Mouse (Mus musculus) CD8-positive naive resting alpha-beta T cell, adult 2 months (primary cell): ENCODE measurements around the gene Tyw1.

Experiments
- DNase-seq, 2 experiments: peaks; one replicate each; pipeline ENCODE4 v3.0.0; 2022; ENCODE audit warnings: low read depth in 2 of 2, low spot score in 2 of 2

Gene Tyw1

DNA sequence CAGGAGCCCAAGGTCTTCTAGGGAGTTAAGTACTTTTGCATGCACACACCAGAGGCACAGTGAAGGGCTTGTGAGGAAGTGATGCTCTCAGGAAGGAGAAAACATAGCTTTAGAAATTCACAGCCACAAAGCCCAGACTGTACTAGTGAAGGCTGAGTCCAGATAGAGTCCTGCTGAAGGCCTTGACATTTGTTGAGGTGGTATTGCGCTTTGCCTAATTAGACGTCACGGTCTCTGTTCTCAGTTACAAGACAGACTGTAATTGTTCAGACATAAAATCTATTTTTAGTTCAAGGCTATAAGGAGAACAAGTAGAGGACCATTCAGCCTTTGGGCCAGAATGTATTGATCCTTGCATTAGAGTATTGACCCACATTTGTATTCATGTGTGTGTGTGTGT, 58.1 kb downstream of the Tyw1 start:
- no peak for DNase-seq

DNA sequence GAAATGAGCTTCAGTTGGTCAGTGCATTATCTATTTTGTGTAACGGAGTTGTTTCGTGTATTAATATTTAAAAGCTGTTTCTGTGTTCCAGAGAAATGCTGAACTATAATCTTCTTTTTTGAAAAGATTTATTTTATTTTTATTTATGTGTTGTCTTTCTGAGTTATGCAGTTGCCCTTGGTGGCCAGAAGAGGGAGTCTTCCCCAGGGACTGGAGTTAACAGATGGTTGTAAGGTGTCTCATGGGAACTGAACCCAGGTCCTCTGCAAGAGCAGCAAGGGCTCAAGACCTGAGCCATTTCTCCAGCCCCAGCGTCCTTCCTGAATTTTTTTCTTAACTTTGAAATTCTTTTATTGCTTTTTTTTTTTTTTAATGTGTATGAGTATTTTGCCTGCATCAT, 59.5 kb downstream of the Tyw1 start:
- DNase-seq: no peak

DNA sequence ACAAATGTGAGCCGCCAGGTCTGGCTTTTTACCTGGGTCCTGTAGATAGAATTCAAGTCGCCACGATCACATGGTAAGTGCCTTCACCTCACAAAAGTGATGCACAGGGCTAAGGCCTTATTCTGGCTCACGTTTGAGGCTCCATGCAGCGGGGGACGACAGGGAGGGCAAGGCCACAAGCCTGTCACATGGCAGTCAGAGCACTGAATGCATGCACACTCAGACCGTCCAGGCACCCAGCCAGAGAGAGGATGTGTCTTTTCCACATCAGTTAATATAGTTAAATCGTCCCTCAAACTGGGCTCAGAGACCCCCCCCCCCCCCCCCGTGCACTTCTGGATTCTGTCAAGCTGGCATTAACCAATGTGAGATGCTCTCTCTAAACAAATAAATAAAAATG, 60.9 kb downstream of the Tyw1 start:
- DNase-seq: no peak

DNA sequence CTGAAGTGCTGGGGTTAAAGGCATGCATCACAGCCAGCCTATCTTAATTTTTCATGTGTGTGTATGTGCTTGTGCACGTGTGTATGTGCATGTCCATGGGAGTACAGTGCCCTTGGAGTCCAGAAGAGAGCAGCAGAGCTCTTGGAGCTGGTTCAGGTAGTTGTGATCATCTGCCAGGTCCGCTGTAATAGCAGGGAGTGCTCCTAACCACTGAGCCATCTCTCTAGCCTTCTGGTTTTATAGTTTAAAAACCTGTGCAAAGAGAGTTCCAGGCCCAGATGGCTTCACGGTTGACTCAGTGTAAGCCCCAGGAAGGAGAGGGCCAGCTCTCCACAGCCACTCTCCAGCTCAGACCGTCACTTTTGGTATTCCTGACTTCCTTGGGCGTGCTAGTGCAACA, 64.4 kb downstream of the Tyw1 start:
- no peak for DNase-seq

DNA sequence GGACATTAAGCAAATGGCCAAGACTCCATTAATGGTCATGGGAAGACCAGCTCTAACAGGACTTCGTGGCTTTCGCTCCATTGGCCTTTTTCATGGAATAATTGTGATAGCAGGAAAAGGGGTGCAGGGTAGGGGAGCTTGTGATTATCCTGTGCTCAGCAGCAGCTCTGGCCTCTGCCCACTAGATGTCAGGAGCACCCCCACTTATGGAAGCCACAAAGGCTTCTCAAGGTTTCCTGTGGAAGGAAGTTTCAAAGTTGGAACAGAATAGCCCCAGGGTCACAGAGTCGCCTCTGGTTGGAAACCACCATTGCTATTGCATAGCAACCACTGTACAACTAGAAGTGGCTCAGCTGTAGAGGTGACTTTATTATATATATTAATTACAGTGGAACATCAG, 65.1 kb downstream of the Tyw1 start:
- no peak for DNase-seq

DNA sequence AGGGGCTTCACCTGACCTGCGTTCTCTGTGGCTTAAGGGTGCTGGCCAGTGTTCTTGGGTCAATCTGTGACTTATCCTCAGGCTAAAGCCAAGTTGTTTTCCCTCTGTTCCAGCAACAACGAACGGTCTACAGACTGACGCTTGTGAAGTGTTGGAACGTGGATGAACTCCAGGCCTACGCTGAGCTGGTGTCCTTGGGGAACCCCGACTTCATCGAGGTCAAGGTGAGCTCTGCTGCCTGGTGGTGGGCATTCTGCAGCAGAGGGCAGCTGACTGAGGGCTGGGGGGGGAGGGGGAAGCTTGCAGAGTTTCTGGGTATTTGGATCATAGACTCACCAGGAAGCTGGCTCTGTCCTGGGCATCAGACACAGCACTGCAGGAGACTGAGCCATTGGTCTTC, 70.1 kb downstream of the Tyw1 start:
- no peak for DNase-seq

DNA sequence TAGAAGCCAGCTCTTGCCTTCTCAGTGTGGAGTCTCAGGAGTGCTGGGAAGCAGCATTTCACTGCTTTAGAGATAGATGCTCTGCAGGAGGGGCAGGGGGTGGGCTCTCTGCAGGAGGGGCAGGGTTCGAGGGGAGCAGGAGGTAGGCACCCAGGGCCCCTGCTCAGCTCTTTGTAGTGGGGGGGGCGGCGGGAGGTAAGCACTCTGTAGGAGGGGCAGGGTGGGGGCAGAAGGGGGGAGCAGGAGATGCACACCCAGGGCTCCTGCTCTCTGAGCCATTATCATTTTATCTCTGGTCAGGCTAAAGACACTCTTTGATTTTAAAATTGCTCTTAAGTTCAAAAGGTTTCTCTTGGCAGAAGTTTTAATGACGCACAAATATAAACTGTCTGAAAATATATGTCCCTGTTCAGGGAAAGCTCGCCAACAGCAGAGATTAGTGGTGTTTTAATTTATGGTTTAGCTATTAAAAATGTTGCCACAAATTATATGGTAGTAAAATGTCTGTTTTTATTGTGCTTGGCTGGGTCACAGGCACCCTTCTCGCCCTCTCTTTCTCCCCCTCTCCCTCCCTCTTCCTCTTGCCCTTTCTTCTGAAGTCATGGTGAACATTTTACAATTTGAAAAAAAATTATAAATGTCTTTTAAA, 72.3 kb downstream of the Tyw1 start:
- no peak for DNase-seq

DNA sequence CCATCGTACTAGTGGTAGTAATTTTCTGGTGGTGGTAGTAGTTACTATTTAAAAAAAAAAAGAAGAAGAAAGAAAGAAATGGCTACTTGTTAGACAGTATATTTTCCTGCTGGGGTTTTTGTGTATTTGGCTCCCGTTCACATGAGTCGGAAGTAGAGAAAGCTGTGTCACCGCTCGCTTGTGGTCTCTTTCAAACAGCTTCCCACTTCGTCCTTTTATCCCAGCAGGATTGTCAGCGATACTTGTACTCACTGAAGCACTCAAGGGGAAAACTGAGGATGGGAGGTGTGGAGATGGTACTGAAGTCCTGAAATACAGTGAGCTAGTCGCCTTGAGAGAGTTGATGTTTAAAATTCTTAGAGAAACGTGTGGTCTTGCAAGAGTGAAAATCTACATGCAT, 72.9 kb downstream of the Tyw1 start:
- DNase-seq: no peak

DNA sequence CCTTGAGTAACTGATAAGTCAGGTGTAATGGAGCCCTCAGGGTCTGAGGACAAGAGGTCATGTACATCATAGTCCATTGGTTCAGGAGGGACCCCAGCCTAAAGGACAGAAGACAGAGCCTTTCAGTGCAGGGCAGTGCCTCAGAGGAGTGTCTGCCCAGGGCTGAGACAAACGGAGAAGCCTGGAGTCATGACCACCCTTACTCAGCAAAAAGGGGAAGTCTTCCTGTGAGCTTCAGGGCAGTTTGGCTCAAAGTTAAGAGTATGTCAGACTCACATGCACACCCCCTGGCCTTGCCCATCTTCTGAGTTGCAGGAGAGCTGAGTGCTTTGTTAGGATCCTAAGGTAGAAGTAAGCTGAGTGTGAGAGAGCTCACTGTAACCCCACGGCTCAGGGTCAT, 74.5 kb downstream of the Tyw1 start:
- no peak for DNase-seq

DNA sequence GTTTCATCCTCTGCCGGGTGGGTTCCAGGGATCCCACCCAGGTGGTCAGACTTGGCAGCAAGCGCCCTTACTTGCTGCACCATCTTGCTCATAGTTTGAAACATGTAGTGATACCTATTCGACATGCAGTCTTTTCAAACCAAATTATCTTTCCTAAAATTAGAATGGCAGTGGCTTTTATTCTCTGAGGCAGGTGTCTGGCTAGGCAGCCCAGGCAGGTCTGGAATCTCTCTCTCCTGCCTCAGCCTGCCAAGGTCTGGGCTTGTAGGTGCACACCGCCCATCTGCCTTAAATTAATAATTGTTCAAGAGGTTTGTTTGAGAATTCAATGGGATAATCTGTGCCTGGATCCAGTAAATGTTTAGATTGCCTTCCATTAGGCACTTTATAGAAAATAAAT, 75.4 kb downstream of the Tyw1 start:
- DNase-seq: no peak

DNA sequence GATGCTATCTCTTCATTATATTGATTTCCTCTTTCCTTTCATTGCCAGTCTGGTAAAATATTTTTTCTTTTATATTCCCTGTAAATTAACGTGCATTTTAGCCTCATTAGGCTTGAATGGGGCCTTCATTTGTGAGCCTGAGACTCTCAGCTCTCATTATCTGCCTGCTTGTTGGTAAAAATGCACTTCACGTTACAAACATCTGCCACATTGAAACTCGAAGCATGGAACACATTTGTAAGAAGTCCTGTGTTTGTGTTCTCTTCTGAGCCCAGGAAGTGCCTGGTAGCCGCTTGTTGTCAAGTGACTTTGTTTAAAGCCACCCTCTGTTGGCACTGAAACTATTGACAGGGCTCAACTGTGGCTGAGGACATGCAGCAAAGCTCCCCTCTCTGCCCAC, 75.8 kb downstream of the Tyw1 start:
- DNase-seq: no peak

DNA sequence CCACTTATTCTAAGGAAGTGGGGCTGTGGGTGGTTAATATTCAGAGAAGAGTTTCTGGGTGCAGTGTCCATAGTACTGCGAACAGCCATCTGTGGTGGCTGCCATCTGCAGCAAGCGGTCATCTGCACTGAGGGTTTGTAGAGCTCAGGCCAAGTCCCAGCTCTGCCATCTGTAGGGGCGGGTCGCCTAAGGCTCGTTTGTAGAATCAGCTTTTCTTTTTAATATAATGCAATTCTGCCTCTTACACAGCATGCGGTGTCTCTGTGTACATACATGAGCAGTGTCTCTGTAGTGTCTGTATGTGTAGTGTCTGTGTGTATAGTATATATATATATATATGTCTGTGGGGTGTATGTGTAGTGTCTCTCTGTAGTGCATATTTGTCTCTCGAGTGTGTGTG, 78.1 kb downstream of the Tyw1 start:
- no peak for DNase-seq

DNA sequence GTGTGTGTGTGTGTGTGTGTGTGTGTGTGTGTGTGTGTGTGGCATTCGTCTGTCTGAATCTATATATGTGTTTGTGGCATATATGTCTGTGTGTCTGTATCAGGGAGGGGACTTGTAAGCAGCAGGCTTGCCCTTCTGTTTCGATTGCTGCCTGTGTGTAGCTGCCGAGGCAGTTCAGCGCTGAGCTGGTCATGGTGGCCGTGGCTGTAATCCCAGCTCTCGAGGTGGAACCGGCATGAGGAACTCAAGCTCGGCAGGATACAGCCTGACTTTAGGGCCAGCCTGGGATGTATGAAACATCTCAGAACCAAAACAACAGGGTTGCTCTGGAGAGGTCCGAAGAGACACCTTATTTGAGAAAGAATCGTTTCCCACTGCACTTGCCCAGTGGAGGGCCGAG, 78.6 kb downstream of the Tyw1 start:
- DNase-seq: no peak

DNA sequence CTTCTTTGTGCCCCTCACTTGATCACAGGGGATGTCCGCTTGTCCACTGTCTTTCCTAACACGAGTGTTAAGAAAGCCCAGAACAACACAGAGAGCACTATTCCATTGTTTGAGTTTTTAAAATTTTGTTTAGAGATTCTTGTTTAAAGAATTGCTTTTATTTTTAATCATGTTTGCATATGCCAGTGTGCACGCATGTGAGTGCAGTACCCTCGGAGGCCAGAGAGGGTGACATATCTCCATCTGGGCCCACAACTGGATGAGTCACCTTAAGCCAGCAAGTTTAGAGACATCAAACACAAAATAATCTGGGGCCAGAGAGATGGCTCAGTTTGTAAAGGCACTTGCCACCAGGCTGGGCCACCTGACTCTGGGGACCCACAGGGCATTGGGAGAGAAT, 80.0 kb downstream of the Tyw1 start:
- DNase-seq: no peak

DNA sequence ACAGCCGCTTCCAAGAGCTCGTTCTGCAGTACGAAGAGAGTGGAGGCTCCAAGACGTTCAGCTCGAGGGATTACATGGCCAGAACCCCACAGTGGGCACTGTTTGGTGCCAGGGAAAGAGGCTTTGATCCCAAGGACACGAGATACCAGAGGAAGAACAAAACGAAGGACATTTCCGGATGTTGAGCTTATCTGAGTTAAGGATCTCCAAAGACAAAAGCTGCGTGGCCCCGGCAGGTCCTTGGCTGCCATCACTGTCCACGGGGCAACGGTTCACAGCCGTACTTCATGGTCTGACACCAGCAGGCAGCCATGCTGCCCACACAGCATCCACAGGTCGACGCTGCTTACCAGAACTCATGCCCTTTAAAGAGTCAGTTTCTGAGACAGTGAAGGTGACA, 85.2 kb downstream of the Tyw1 start:
- no peak for DNase-seq

DNA sequence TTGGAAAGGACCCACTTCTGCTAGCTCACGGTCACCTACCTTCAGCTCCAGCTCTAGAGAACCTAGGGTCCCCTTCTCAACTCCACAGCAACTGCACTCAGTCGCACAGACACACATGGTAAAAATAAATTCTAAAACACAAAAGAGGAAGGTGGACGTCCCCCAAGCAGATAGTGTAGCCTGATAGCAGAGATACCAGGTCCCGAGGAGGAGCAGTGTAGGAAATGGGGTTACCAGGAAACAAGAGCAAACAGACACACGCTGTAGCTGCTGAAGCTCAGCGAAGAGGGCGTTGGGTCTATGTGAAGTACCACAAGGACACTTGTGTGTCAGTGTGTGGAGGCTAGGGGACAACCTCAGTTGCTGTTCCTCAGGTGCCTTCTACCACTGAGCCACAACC, 89.6 kb downstream of the Tyw1 start:
- DNase-seq: no peak

DNA sequence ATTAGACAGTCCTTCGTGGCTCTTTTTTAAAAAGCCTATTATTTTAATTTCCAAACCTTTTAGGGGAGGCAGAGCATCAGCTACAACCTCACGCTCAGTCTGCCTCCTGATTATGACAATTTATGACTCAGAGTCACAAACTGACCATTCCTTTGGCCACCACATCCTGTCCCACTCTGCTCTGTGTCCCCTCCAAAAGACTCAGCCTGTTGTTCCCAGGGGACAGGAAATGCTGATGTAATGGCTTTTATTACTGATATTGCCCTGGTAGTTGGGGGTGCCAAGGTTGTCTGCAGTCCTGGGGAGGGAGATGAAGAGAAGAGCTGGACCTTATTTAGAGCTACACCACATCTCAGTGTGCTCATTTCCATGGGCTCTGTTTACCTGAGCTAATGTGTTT, 90.5 kb downstream of the Tyw1 start:
- no peak for DNase-seq

DNA sequence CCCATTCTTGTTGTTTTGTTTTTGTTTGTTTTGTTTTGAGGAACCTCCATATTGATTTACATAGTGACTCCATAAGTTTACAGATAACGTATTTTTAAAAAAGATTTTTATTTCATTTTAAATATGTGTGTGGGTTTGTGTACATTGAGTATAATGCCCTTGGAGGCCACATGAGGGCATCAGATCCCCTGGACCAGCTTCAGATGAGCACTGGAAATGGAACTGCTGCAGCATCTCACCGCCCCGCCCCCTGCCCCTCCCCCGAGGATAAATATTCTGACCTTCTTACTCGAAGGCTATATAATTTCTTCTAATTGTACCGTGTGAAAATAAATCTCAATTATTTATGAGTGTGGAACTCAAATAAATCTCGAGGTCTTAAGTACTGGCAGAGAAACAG, 99.8 kb downstream of the Tyw1 start:
- DNase-seq: no peak

DNA sequence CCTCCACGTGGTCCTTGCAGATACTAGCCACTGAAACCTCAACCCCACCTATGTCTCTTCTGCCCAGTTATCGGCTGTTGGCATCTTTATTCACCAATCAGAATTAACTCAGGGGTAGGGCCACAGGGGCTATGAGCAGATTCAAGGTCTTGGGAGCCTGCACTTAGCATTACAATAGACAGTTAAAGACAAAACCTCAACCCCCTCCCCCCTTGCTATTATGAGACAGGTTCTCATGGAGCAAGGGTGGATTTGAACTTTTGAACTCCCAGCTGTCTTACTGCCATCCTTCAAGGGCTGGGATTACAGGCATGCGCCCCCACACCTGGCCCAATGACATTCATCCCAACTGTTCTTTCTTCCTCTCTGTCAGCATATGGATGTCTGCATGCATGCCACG, 107.7 kb downstream of the Tyw1 start:
- no peak for DNase-seq

DNA sequence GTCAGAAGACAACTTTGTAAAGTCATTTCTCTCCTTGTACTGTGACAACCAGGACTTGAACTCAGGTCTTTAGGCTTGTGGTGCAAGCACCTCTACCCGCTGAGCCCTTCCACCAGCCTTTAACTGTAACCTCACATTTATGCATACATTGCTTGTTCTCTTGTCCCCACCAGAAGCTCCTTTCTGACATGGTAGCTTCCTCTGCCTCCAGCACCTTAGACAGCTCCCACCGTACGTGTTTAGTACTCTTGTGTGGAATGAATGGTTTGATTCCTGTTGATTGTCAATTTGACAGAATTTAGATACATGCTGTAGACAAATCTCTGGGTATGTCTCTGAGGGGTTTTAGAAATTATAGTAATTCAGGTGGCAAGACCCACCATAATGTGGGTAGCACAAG, 108.4 kb downstream of the Tyw1 start:
- DNase-seq: no peak

DNA sequence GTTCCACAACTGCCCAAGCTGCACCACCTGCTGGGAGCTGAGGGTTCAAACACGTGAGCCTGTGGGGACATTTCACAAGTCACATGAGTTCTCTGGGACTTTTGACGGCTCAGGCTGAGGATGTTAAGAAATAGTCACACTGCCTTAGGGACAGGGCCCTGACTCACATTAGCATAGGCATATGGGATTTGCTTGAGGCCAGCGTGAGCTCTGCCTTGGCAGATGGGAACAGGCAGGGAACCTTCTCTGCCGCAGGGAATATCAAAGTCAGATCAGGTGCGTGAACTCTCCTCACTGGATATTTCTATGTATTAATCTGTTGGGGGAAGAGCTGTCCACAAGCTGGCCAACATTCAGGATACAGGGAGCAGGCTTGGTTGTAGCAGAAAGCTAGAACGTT, 112.8 kb downstream of the Tyw1 start:
- DNase-seq: no peak

DNA sequence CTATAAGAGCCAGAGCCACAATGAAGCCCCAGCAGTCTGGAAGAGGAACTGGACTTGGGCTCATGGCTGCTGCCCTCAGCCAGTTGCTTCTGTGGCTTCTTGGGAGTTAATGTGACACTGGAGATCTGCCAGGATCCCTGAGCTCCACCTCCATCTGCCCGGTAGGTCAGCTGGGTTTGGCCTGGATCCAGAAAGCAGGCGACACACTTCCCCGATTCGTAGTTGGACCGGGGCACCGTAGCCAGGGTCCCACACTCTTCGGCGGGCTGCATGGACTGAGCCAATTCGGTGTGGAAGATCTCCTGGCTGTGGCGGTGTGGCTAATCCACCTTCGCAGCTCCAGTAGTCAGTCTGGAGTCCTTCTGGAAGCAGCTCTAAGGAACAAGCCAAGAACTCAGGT, 113.8 kb downstream of the Tyw1 start, which contains the start of gene Caln1:
Gene Caln1, plus strand, starts transcription at position 219 of the 400 bp plus-strand sequence.
- DNase-seq: no peak

DNA sequence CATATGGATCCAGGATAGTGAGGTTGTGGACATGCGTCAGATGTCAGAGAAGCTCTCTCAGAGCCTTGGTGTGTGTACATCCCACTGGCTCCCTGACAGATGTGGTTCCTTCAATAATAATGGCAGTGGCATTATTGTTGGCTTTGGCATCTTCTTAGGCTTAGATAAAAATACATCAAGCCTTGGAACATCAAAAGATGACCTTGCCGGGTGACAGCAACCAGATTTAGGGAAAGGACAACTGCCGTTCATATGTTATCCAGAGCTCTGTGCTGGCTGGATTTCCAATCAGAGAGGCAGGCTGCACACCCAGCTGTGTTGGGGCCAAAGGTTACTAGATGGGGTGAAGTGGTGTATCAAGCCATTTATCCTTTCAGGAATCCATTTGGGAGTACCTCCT, 120.0 kb downstream of the Tyw1 start:
- DNase-seq: no peak
